Mouse (Mus musculus): ENCODE data around the gene Gpm6b.

The Gpm6b gene

GRCm38 (mm10) chrX:166359927-166360440 lies 121.3 kb downstream of the Gpm6b start:
- DNase-seq, result no peak

DNA sequence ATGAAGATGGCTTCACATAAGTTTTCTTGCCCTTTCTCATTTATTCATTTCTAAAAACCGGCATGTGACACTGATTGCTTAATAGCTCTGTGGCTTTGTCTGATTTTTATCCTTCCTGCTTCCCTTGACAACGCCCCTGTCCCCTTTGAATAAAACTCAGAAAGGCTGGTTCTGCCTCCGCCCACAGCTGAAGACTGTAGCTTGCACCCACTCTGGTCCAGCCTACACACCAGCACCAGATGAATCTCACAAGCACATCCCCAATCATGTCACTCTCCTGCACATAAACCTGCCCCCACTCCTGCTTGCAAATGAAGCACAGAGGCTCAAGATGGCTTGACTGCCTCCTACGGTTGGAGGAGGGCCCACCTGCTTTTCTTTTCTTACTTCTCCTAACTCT lies 121.7 kb downstream of the Gpm6b start:
- no peak for DNase-seq

DNA sequence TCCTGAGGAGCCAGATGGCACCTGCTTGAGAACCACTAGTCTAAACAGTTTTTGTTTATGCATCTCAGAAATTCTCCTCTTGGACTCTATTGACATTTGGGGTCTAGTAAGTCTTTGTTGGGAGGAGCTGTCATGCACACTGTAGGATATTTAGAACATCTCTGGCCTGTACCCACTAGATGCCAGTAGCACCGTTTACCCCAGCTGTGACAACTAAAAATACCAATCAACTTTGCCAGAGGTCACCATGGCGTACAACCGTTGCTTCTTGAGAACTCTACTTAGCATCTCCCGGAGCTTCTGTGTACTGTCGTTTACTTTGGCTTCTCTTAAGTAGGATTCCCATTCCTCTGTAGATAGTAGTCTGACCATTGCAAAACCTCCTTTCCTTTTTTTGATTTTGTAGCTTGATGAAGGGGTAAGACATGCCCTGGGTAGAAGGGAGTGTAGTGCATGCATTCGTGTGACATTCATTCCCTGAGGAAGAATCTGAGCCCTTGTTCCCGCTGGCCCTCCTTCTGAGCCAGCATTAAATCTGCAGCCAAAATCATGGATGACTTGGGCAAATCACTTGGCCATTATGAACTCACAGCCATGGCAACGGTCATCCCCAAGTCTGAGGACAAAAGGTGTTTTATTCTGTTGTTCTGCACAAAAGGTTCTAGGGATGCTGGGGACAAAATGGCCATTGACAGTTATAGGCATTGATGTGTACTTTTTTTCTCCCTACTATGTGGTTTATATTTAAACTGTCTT lies 126.9 kb downstream of the Gpm6b start:
- no peak for DNase-seq

GRCm38 (mm10) chrX:166376681-166377328 lies 138.1 kb downstream of the Gpm6b start:
- peak; percentile 50 for DNase-seq

DNA sequence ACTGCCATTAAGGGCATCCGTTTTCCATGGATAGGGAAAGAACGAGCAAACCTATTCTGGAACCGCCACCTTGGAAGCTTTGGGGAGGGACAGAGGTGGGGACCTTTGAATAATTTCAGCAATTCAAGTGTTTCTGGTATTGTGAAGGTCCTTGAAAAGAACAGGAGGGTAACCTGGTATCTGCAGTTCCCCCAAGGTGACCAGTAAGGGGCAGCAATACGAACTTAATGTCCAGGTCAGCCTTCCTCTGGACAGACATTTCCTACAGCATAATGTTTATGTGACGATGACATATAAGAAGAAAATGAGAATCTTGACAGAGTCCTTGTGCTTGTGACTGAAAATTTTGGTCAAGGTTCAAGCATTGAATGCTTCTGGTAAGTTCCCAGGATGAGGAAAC lies 139.9 kb downstream of the Gpm6b start:
- DNase-seq, result peak; percentile 31

DNA sequence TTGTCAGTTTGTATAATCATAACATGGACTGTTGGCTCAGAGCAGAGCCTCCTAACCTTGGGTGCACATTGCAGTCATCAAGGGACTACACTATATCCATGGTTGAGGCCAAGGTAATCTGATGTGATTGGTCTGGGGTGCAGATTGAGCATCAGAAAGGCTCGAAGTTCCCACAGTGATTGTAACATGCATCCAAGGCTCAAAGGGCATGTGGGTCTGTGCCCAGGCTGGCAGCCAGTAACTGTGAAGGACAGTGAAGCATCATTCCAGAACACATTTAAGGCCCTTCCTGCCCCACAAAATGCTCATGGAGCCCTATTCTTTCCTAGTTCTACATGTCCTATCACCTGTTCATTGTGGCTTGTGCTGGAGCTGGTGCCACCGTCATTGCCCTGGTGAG lies 144.9 kb downstream of the Gpm6b start:
- no peak for DNase-seq

DNA sequence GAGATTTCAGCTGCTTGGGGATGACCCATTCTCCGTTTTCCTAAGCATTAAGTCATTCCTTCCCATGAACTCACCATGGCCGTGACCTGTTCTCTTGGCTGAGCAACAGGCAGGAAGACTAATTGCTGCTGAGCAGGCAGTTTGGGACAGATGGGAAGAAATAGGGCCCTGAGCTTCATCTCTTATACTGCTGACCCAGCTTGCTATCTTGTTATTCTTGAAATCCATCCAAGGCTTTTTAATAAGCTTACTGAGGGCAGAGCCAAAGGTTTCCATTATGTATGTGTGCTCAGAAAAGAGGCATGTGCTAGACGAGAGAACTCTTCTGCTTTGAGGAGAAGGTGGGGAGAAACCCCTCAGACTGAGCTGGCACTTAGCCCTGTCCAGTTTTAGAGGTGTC lies 146.2 kb downstream of the Gpm6b start:
- DNase-seq, result peak; percentile 46

- no peak for DNase-seq
Observed at GRCm38 (mm10) chrX:166386656-166387055, 147.9 kb downstream of the Gpm6b start.

DNA sequence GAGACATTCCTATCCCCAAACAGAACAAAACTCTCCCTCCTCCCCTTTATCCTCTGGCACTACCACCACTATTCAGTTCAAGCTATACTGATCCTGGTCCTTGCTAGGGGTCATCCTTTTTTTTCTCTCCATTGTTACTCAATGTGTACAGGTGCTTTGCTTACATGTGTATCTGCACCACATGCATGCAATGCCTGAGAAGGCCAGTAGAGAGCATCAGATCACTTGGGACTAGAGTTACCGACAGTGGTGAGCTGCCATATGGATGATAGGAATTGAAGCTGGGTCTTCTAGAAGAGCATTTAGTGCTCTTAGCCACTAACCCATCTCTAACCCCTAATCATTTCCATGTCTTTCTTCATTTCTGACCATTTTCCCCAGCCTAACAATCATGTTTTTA lies 155.0 kb downstream of the Gpm6b start:
- DNase-seq, result no peak

DNA sequence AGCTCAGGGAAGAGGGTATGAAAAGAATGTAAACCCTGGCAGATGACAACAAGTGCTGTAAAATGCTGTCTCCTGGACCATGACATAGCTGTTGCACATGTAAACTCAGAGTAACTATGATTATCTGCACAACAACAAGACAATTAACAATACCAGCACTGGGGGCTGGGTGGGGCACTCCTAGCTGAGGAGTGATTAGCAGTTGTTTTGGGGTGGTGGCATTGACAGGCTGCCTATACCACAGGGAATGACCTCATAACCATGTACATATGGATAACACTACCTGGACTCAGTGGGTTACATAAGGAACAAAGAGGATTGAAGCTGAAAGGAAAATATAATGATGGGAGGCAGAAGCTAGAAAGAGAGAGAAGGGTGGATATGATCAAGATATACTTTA lies 169.2 kb downstream of the Gpm6b start:
- DNase-seq, result no peak

DNA sequence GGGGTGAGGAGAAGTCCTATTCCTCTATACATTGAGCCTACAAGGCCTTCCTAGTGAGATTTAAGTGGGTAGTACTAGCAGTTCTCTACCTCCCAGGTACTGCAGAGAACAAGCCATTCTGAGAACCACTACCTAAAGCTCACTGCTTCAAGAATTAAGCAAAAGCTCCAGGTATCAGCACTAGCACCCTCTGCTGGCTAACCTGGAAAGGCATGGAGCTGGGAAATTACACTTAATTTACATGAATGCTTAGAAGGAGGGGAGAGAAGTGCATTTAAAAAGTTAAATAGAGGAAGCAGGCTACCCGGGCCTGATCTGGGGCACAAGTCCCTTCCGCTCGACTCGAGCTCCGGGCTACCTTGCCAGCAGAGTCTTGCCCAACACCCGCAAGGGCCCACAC lies 177.5 kb downstream of the Gpm6b start:
- peak; percentile 52 for DNase-seq

GRCm38 (mm10) chrX:166434812-166435211 lies 196.1 kb downstream of the Gpm6b start:
- DNase-seq, result no peak
